Mouse (Mus musculus) lung, embryonic 14.5 days (tissue): ENCODE results near the gene Gramd1c. TPM values are rescaled to one million over a fixed set of nuclear protein-coding genes. Genes with fewer than 3 reads are reported as not detected.

Experiments used
- ATAC-seq: fragments of 200-750 bp; cut with Nextera tagmentation; 2 replicates; pipeline ENCODE4 v1.8.0; 2017; ENCODE audit warnings: mild to moderate bottlenecking, moderate TSS enrichment, moderate library complexity; ENCODE audit not compliant: insufficient read depth
- DNase-seq: peaks from one replicate; pipeline ENCODE4 v3.0.0-alpha.2; 2015
- H3K27ac ChIP-seq: fragments of 300-500 bp; sonication (generic); 2 replicates; pipeline ENCODE4 v1.5.1; 2014; ENCODE audit warnings: low read depth, mild to moderate bottlenecking, moderate library complexity
- H3K27me3 ChIP-seq: fragments of 300-500 bp; sonication (generic); 2 replicates; pipeline ENCODE4 v1.6.1; 2014; ENCODE audit warnings: low read length, control low read depth; ENCODE audit not compliant: insufficient read depth
- H3K36me3 ChIP-seq: fragments of 300-500 bp; sonication (generic); 2 replicates; pipeline ENCODE4 v1.6.1; 2014; ENCODE audit warnings: control low read depth; ENCODE audit not compliant: insufficient read depth
- H3K4me1 ChIP-seq: fragments of 300-500 bp; sonication (generic); 2 replicates; pipeline ENCODE4 v1.6.1; 2014; ENCODE audit warnings: antibody characterized with exemption, control low read depth; ENCODE audit not compliant: insufficient read depth
- H3K4me2 ChIP-seq: fragments of 300-500 bp; sonication (generic); 2 replicates; pipeline ENCODE4 v1.6.1; 2014; ENCODE audit warnings: mild to moderate bottlenecking
- H3K4me3 ChIP-seq: fragments of 300-500 bp; sonication (generic); 2 replicates; pipeline ENCODE4 v1.5.1; 2014; ENCODE audit warnings: low read depth, low read length
- H3K9ac ChIP-seq: fragments of 300-500 bp; sonication (generic); 2 replicates; pipeline ENCODE4 v1.6.1; 2014
- H3K9me3 ChIP-seq: fragments of 300-500 bp; sonication (generic); 2 replicates; pipeline ENCODE4 v1.6.1; 2016; ENCODE audit warnings: low read depth, low read length, control low read depth
- CTCF ChIP-seq: IDR thresholded peaks from 2 replicates; pipeline ENCODE4 v1.5.1; 2016; ENCODE audit warnings: antibody characterized with exemption, low read depth
- WGBS: fragments of 180-500 bp; shearing (Covaris S2); extraction: QIAGEN DNeasy Blood & Tissue Kit; methylation state at CpG from one replicate; pipeline ENCODE4 v1.1.7; 2014; 5-methylcytosine and 5-hydroxymethylcytosine counted together
- polyA plus RNA-seq: library from polyadenylated mRNA; unstranded; fragments of >200 nt; fragmentation: Nextera tagmentation; extraction: Ambion mirVana; gene quantifications from 2 replicates; pipeline ENCODE4 v1.2.1, GENCODE M21; 2014

Gramd1c gene
- polyA plus RNA-seq, 1 experiment from 2014 or later, result 5.6 TPM

DNA sequence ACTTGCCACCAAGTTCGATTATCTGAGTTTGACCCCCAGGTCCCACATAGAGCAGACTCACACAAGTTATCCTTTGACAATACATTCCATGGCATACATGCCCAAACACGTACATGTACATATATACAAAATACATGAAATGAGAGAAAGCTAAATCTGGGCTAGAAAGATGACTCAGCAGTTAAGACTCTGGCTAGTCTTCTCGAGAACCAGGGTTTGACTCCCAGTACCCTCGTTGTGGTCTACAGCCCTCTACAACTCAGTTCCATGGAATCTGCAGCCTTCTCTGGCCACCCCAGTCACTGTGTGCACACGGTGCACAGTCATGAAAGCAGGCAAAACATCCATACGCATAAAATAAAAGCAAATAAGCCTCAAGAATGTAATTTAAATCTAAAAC, 10.8 kb downstream of the Gramd1c start:
- 75% methylated on average over 6 of the region's 6 CpGs for WGBS
- no peaks in the 10 kb centered on the region for H3K27me3 ChIP-seq
- DNase-seq (no peak), ATAC-seq (no peak)
- H3K9ac ChIP-seq, result no peak overlapping the region
- no peak overlapping the region for H3K4me2 ChIP-seq
- no peaks in the 10 kb centered on the region for H3K36me3 ChIP-seq
- H3K4me3 ChIP-seq, result no peak overlapping the region
- H3K9me3 ChIP-seq, result no peaks in the 10 kb centered on the region
- no peak for TF ChIP-seq CTCF
- H3K4me1 ChIP-seq, result no peaks in the 10 kb centered on the region
- no peak overlapping the region for H3K27ac ChIP-seq

DNA sequence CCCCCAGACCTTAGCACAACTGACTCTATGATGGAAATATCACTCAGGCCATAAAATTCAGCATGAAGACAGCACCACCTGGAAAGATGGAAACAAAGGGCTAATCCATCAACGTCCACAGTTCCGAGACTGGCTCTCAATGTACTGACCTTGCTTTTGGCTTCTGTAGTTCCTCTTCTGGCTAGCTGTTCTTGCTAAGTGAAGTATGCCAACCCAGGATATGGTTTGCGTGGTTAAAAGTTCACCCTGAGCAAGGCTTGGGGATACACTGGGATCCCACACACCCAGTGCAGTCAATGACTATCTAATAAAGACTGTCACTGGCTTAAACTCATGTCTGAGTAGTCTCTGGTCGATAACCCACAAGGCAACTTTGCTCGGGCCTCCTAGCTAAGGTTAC, 13.0 kb downstream of the Gramd1c start:
- Histone ChIP-seq H3K4me1 (no peaks in the 10 kb centered on the region), H3K4me2 (no peak overlapping the region), H3K27me3 (no peaks in the 10 kb centered on the region), H3K36me3 (no peaks in the 10 kb centered on the region), H3K4me3 (no peak overlapping the region), H3K27ac (no peak overlapping the region), H3K9me3 (no peaks in the 10 kb centered on the region), H3K9ac (no peak overlapping the region)
- DNase-seq (no peak), ATAC-seq (no peak)
- no peak for TF ChIP-seq CTCF
- 66% methylated on average over 5 of the region's 5 CpGs for WGBS

DNA sequence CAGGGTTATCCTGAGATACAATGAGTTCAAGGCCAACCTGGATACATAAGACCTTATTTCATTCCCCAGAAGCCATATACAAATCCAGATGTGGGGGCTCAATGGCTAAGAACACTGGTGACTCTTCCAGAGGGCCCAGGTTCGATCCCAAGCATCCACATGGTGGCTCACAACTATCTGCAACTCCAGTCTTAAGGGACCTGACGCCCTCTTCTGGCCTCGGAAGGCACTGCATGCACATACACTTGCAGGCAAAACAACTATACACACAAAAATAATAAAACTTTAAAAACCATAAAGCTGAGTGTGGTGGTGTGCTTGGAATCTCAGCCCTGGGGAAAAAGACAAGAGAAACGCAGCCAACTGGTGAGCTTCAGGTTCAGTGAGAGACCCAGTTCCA, 24.0 kb downstream of the Gramd1c start:
- Histone ChIP-seq H3K4me1 (no peaks in the 10 kb centered on the region), H3K9me3 (no peaks in the 10 kb centered on the region), H3K4me3 (no peak overlapping the region), H3K4me2 (no peak overlapping the region), H3K27me3 (no peaks in the 10 kb centered on the region), H3K27ac (no peak overlapping the region), H3K36me3 (no peaks in the 10 kb centered on the region), H3K9ac (no peak overlapping the region)
- no peak for DNase-seq
- TF ChIP-seq CTCF, result peak; percentile 33; the same call in 1 of the 2 replicates
- ATAC-seq, result no peak
- 80% methylated on average over 4 of the region's 4 CpGs for WGBS

DNA sequence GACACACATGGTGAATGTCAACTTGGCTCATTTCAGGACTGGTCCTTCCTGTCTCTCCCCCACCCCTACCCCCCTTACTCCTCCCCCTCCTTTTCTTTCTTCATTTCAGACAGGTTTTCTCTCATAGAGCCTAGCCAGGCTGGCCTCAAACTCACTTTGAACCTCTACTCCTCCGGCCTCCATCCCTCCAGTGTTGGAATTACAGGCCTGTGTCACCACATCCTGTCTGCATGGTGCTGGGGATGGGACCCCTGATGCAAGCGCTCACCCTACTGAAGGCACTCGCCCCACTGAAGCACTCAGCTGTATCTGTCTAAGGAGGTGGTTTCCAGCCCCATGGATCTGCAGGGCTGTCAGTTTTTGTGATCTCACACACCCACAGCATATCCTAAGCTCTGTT, 27.9 kb downstream of the Gramd1c start:
- Histone ChIP-seq H3K27ac (no peak overlapping the region), H3K9ac (no peak overlapping the region), H3K4me2 (no peak overlapping the region), H3K4me3 (no peak overlapping the region), H3K9me3 (no peaks in the 10 kb centered on the region), H3K27me3 (no peaks in the 10 kb centered on the region), H3K4me1 (no peaks in the 10 kb centered on the region), H3K36me3 (no peaks in the 10 kb centered on the region)
- TF ChIP-seq CTCF, result no peak
- WGBS, result 72% methylated on average over 3 of the region's 3 CpGs
- DNase-seq (no peak), ATAC-seq (no peak)

DNA sequence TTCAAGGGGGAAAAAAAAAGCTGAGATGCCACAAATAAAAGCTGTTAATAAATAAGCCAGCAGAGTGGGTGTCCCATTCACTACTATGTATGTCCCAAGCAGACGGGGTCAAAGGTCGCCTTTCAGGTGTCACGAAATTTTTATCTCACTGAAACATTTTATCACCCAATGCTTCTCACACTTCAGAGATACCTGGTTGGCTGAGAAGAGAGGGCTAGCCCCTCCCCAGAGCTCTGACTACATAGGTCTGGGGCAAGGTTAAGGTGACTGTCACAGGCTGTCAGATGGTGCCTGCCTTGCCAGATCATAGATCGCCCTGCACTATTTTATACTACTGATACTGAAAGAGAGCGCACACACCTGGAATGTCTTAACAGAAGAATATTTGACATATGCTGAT, 29.8 kb downstream of the Gramd1c start:
- ATAC-seq, result no peak
- TF ChIP-seq CTCF, result no peak

DNA sequence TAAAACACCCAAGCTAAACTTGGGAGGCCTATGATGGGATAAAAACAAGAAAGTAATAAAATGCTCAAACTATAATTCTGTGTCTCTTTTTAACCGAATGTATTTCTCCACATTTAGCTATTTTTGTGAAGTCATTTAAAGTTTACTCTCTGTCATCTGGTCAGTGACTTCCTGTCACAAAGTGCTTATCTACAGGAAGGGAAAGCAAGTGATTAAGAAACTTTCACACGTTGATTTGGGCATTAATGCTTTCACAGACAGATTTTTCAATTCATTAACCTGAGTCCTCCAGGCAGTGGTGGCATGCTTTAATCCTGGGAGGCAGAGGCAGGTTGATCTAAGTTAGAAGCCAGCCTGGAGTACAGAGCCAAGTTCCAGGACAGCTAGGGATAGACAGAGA, 33.9 kb downstream of the Gramd1c start:
- H3K4me2 ChIP-seq, result no peak overlapping the region
- no peaks in the 10 kb centered on the region for H3K27me3 ChIP-seq
- H3K36me3 ChIP-seq, result no peaks in the 10 kb centered on the region
- H3K4me3 ChIP-seq, result no peak overlapping the region
- 30% methylated on average over 2 of the region's 2 CpGs for WGBS
- no peak overlapping the region for H3K9ac ChIP-seq
- TF ChIP-seq CTCF, result no peak
- DNase-seq (no peak), ATAC-seq (no peak)
- H3K27ac ChIP-seq, result no peak overlapping the region
- no peaks in the 10 kb centered on the region for H3K9me3 ChIP-seq
- H3K4me1 ChIP-seq, result no peaks in the 10 kb centered on the region

More for the DNA sequence above, 29.8 kb downstream of the Gramd1c start:
- H3K4me3 ChIP-seq, result no peak overlapping the region
- DNase-seq, result no peak
- no peaks in the 10 kb centered on the region for H3K9me3 ChIP-seq
- no peaks in the 10 kb centered on the region for H3K4me1 ChIP-seq
- H3K27me3 ChIP-seq, result no peaks in the 10 kb centered on the region
- no peak overlapping the region for H3K9ac ChIP-seq
- H3K36me3 ChIP-seq, result no peaks in the 10 kb centered on the region
- WGBS, result 76% methylated on average over 5 of the region's 5 CpGs
- H3K4me2 ChIP-seq, result no peak overlapping the region
- no peak overlapping the region for H3K27ac ChIP-seq

DNA sequence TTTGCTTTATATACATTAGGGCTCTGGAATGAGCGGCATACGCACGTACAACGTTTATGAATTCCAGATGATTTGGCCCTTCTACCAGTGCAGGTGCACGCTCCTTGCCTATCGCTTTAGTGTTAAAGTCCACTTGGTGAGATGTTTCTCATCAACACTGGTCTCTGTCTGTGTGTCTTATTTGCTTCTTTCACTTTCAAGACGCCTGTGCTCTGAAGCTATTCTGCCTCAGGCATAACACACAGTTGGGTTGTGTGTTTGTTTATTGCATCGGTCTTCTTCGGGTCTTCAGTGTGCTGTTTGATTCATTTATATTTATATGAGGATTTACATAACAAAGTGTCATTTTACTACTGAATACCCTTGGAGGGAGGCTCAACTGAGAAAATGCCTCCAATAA, 36.3 kb downstream of the Gramd1c start:
- no peak for ATAC-seq
- Histone ChIP-seq H3K27ac (no peak overlapping the region), H3K9ac (no peak overlapping the region), H3K27me3 (no peaks in the 10 kb centered on the region), H3K36me3 (no peaks in the 10 kb centered on the region), H3K9me3 (no peaks in the 10 kb centered on the region), H3K4me1 (no peaks in the 10 kb centered on the region), H3K4me2 (no peak overlapping the region), H3K4me3 (no peak overlapping the region)
- TF ChIP-seq CTCF, result no peak
- WGBS, result 72% methylated on average over 9 of the region's 9 CpGs
- DNase-seq, result no peak

DNA sequence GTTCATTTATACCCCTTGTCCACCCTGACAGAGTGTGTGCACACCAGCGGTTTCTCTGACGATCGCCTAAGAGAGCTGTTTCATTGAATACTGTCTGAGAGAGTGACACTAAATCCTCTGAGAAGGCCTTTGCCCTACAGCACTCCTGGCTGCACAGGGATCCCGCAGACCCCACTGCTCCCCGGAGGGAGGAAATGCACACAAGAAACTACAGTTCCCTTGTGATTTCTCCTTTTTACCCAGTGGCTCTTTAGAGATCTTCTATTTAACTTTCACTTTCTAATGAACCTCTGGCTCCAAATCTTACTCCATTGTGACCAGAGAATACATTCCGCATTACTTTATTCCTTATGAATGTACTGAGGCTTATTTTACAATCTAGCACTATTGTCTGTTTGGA, 36.9 kb downstream of the Gramd1c start:
- Histone ChIP-seq H3K4me2 (no peak overlapping the region), H3K4me3 (no peak overlapping the region), H3K36me3 (no peaks in the 10 kb centered on the region), H3K27me3 (no peaks in the 10 kb centered on the region), H3K9me3 (no peaks in the 10 kb centered on the region), H3K4me1 (no peaks in the 10 kb centered on the region), H3K27ac (no peak overlapping the region), H3K9ac (no peak overlapping the region)
- WGBS, result 75% methylated on average over 6 of the region's 6 CpGs
- ATAC-seq (no peak), DNase-seq (no peak)
- TF ChIP-seq CTCF, result no peak
